ENCODE assay signal across 8 mouse cellular contexts in genomic region chr3:122245215-122245877, GRCm38 (mm10). TPM values are rescaled to one million over a fixed set of nuclear protein-coding genes. Genes with fewer than 3 reads are reported as not detected.
DNase-seq lines count a peak whose midpoint lies in the region; ATAC-seq and TF ChIP-seq lines count a peak whose summit lies in the region.

Gene Gclm, plus strand, starts transcription at chr3:122245557.

- no peaks in the 10 kb centered on the region for H3K9me3 ChIP-seq in hindbrain, embryonic 14.5 days (ENCODE audit: control insufficient read depth, low read length)

- DNase-seq in Patski (ENCODE audit: low read depth, low spot score), result peak; percentile 92
- peak; percentile 94 to 96 for DNase-seq in cerebellum, postnatal 14 days
- peak; percentile 79 to 84 for DNase-seq in frontal cortex, postnatal 25 days (ENCODE audit: low spot score in 2 of 2)
- peak; percentile 96 for DNase-seq in hindbrain, embryonic 14.5 days (ENCODE audit: low spot score)
- peak; percentile 89 for DNase-seq in layer of hippocampus, postnatal 36 days
- peak; percentile 94 for DNase-seq in lung, postnatal 36 days
- DNase-seq in retina, postnatal 1 day, result peak; percentile 96
- DNase-seq in urinary bladder, adult 18-20 months (ENCODE audit: low spot score in 2 of 2), result peak; percentile 78 to 91

- H3K27me3 ChIP-seq in Patski, result no peaks in the 10 kb centered on the region
- H3K27me3 ChIP-seq in hindbrain, embryonic 14.5 days (ENCODE audit: control insufficient read depth, insufficient read depth, low read length), result no peaks in the 10 kb centered on the region

- no peaks in the 10 kb centered on the region for H3K36me3 ChIP-seq in hindbrain, embryonic 14.5 days (replicated peaks; ENCODE audit: control insufficient read depth, insufficient read depth)

- peak within 1 kb of the TSS; percentile 90 for H3K9ac ChIP-seq in hindbrain, embryonic 14.5 days

- H3K4me1 ChIP-seq in hindbrain, embryonic 14.5 days (replicated peaks; ENCODE audit: control insufficient read depth, insufficient read depth, low read length), result peaks cover 16% of the 10 kb centered on the region

- peak; percentile 92 for ATAC-seq in Patski
- ATAC-seq in hindbrain, embryonic 14.5 days (ENCODE audit: low FRiP score), result peak; percentile 99

- peak within 1 kb of the TSS; percentile 95 for H3K27ac ChIP-seq in hindbrain, embryonic 14.5 days

- in situ Hi-C loops in Patski (cut with MboI; ENCODE audit: low pct_unique_long_range_greater_than_20kb), result loop anchor here (5.0 kb wide), 2 partner anchors 43 to 358 kb away; no protein-coding TSS in a partner anchor

- H3K4me2 ChIP-seq in hindbrain, embryonic 14.5 days (replicated peaks), result peak within 1 kb of the TSS; percentile 68

- TF ChIP-seq CTCF in Patski (IDR thresholded peaks at IDR 0.05), result no peak

- WGBS in hindbrain, embryonic 14.5 days, result under 1% methylated on average over 87 of the region's 90 CpGs

- H3K4me3 ChIP-seq in hindbrain, embryonic 14.5 days (replicated peaks; ENCODE audit: low read length), result peak within 1 kb of the TSS; percentile 98

- POLR2A ChIA-PET in Patski (lab: Charles Lee), result interaction anchor here (0.6 to 3.5 kb wide), 8 partner anchors 11 to 76 kb away, joined by 3 to 27 read pairs (median 6); partner anchors contain the start of gene Bcar3

- CTCF ChIA-PET in Patski (lab: Charles Lee), result interaction anchor here (0.6 to 5.7 kb wide), 11 partner anchors 9 to 75 kb away, joined by 3 to 62 read pairs (median 5); no protein-coding TSS in a partner anchor

RNA-seq across cellular contexts. Expression of gene Gclm, which starts in this region (rescaled TPM):
- 459 TPM for polyA plus RNA-seq in Patski (2021)
- 56.6 and 61.4 TPM in 2 replicates for polyA plus RNA-seq in hindbrain, embryonic 14.5 days (2014; fragmentation: Nextera tagmentation; extraction: Ambion mirVana)
- 10 to 100 TPM; 79.2 to 84.4 TPM for total RNA-seq in layer of hippocampus, postnatal 36 days (2021)

Comparison
In these comparisons a context has a peak if more than half of its experiments do, and no peak if none do; other contexts are left out.
1. Peak in every context shown above with its lines: DNase-seq, ATAC-seq, H3K4me3 ChIP-seq and H3K27ac ChIP-seq.